Mouse (Mus musculus): ENCODE measurements around the gene Plxna4.
"Not testable (repeated sequence)": the region's sequence is repeated elsewhere in the genome, so short reads cannot be mapped to it uniquely, and the experiment has no call there.

Gene Plxna4

GRCm38 (mm10) chr6:32544021-32544420 is 44.0 kb downstream of the Plxna4 start:
- DNase-seq (ENCODE audit: low spot score in 2 of 2), result no peak

GRCm38 (mm10) chr6:32540155-32540554 is 47.8 kb downstream of the Plxna4 start:
- DNase-seq (ENCODE audit: low spot score in 2 of 2), result no peak

- DNase-seq (ENCODE audit: low spot score in 2 of 2), result no peak
Measured at GRCm38 (mm10) chr6:32533962-32534740, 53.8 kb downstream of the Plxna4 start.

GRCm38 (mm10) chr6:32528081-32528570 is 59.9 kb downstream of the Plxna4 start:
- no peak for DNase-seq (ENCODE audit: low spot score in 2 of 2)

- DNase-seq (ENCODE audit: low spot score in 2 of 2), result no peak
Measured at GRCm38 (mm10) chr6:32527518-32527917, 60.5 kb downstream of the Plxna4 start.

- DNase-seq (ENCODE audit: low spot score in 2 of 2), result no peak
Measured at GRCm38 (mm10) chr6:32526762-32527161, 61.2 kb downstream of the Plxna4 start.

- DNase-seq (ENCODE audit: low spot score in 2 of 2), result peak in 1 of 2 experiments; percentile 32
Measured at GRCm38 (mm10) chr6:32520097-32520496, 67.9 kb downstream of the Plxna4 start.

GRCm38 (mm10) chr6:32518617-32519016 is 69.4 kb downstream of the Plxna4 start:
- DNase-seq (ENCODE audit: low spot score in 2 of 2), result no peak

- no peak for DNase-seq (ENCODE audit: low spot score in 2 of 2)
Measured at GRCm38 (mm10) chr6:32514096-32514495, 73.9 kb downstream of the Plxna4 start.

- DNase-seq (ENCODE audit: low spot score in 2 of 2), result no peak
Measured at GRCm38 (mm10) chr6:32512010-32512409, 76.0 kb downstream of the Plxna4 start.

GRCm38 (mm10) chr6:32510924-32511323 is 77.1 kb downstream of the Plxna4 start:
- no peak for DNase-seq (ENCODE audit: low spot score in 2 of 2)

GRCm38 (mm10) chr6:32510491-32510890 is 77.5 kb downstream of the Plxna4 start:
- no peak for DNase-seq (ENCODE audit: low spot score in 2 of 2)

- DNase-seq (ENCODE audit: low spot score in 2 of 2), result no peak
Measured at GRCm38 (mm10) chr6:32509046-32509445, 78.9 kb downstream of the Plxna4 start.

- DNase-seq (ENCODE audit: low spot score in 2 of 2), result no peak
Measured at GRCm38 (mm10) chr6:32504963-32505362, 83.0 kb downstream of the Plxna4 start.

GRCm38 (mm10) chr6:32501186-32501585 is 86.8 kb downstream of the Plxna4 start:
- not testable (repeated sequence) for DNase-seq (ENCODE audit: low spot score in 2 of 2)

GRCm38 (mm10) chr6:32498106-32498505 is 89.9 kb downstream of the Plxna4 start:
- DNase-seq (ENCODE audit: low spot score in 2 of 2), result no peak

- DNase-seq (ENCODE audit: low spot score in 2 of 2), result peak in 1 of 2 experiments; percentile 59
Measured at GRCm38 (mm10) chr6:32496109-32496508, 91.9 kb downstream of the Plxna4 start.

- no peak for DNase-seq (ENCODE audit: low spot score in 2 of 2)
Measured at GRCm38 (mm10) chr6:32495532-32495931, 92.5 kb downstream of the Plxna4 start.

GRCm38 (mm10) chr6:32493557-32493956 is 94.4 kb downstream of the Plxna4 start:
- no peak for DNase-seq (ENCODE audit: low spot score in 2 of 2)

- DNase-seq (ENCODE audit: low spot score in 2 of 2), result no peak
Measured at GRCm38 (mm10) chr6:32487121-32487520, 100.9 kb downstream of the Plxna4 start.

GRCm38 (mm10) chr6:32482469-32482868 is 105.5 kb downstream of the Plxna4 start:
- DNase-seq (ENCODE audit: low spot score in 2 of 2), result no peak

- DNase-seq (ENCODE audit: low spot score in 2 of 2), result no peak
Measured at GRCm38 (mm10) chr6:32480741-32481140, 107.3 kb downstream of the Plxna4 start.

- DNase-seq (ENCODE audit: low spot score in 2 of 2), result no peak
Measured at GRCm38 (mm10) chr6:32479765-32480164, 108.2 kb downstream of the Plxna4 start.
